Mouse (Mus musculus) monocyte, adult 5-6 weeks (primary cell): ENCODE measurements around the gene Olfr1014. TPM values are rescaled to one million over a fixed set of nuclear protein-coding genes. Genes with fewer than 3 reads are reported as not detected.

Experiments used
- ATAC-seq: fragments of 153-309, 156-312 bp; replicated peaks from 2 replicates; pipeline ENCODE4 v1.8.0; 2017; ENCODE audit warnings: mild to moderate bottlenecking; ENCODE audit not compliant: low TSS enrichment, insufficient number of reproducible peaks, severe bottlenecking, poor library complexity, low FRiP score
- total RNA-seq: library from RNA; stranded (forward); fragments of 200-1000, 200-491, 200-594 nt; gene quantifications from 3 replicates; pipeline ENCODE4 v1.2.3, GENCODE M21; 2017

Olfr1014 gene
- total RNA-seq = not detected in 3 replicates

DNA sequence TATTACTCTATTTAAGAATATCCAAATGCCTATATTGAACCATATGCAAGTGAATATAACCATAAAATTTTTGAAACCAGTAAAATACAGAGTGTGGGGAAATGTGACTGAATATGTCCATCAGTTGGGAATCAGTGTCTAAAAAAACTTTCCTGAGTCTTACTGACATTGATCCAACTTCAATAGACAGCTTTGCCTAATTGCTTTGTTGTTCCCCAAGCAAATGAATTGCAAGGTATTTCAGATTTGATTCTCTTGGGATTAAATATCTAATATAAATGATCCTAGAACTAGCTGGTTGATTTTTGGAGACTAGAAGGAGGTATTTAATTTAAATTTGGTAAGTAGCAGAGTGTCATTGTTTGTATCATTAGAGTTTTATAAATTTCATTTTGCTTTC lies at the start of gene Olfr1014:
Gene Olfr1014 (plus strand): TSS at position 301 of the 400 bp plus-strand sequence.
- ATAC-seq = no peak

- no peak for ATAC-seq
These were observed 46.7 kb upstream of the Olfr1014 start for GRCm38 (mm10) chr2:85725793-85726192.

- ATAC-seq = no peak
These were observed 18.7 kb upstream of the Olfr1014 start for GRCm38 (mm10) chr2:85753822-85754221.

DNA sequence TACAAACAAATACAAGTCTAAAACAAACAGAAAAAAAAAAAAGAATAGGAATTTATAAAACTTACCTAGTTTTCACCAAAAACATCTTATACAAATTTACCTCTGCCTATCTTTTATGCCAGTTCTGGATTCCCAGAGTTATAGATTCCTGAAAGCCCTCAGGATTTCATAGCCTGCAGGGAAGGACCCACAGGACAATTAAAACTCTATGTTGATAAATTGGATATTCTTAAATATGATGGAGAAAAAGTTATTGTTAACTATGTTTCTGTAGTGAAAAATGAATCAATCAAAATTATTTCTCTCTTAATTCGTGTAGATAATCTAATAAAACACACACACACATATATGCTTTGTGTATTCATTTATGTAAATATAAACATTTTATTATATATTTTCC lies 9.8 kb upstream of the Olfr1014 start, which contains the start of gene Olfr1012:
Gene Olfr1012 (minus strand): TSS at position 101 of the 400 bp plus-strand sequence.
- ATAC-seq = no peak

- ATAC-seq = no peak
These were observed 5.7 kb upstream of the Olfr1014 start, which contains the start of gene Olfr1013 for GRCm38 (mm10) chr2:85766798-85767197. Gene Olfr1013, plus strand, starts transcription at chr2:85767098.

DNA sequence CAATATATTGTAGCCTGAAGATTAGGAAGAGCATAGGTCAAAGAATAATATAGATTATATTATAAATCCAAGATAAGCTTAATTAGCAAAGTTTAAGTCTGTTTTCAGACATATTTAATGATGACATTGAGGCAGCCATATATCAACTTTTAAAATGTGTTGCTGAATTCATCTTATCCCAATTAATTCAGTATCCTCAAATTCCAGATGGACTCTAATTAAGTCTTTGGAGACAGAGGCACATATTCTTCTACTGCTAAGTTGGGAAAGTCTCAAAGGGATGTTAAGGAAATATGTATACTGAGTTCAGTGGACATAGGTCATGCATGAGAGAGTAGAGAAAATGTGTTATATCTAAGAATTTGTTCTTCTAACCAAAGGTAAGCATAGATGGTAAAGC lies 9.2 kb downstream of the Olfr1014 start, which contains the start of gene Olfr1015:
Gene Olfr1015 (plus strand): TSS at position 301 of the 400 bp plus-strand sequence.
- ATAC-seq = no peak

DNA sequence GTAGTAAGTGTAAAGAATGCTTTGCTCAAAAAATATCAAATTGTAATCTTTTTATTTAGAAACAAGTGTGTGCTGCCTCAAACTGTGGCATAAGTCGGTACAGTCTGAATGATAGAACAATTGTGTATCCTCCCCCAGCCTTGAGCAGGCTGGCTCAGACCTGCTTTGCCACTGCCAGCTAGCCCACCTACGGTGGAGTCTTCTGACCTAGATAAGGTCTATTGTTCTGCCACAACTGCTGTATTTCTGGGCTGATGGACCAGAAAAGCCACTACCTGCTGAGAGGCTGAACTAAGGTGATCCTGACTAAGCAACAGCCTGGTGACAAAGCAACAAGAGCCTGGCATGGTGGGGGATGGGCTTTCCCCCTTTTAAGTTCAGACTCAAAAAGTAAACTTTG lies 19.8 kb downstream of the Olfr1014 start:
- ATAC-seq = no peak

GRCm38 (mm10) chr2:85802444-85802843 lies 29.9 kb downstream of the Olfr1014 start, which contains the start of gene Olfr1016:
Gene Olfr1016, minus strand, starts transcription at chr2:85802544.
- ATAC-seq = no peak

- no peak for ATAC-seq
These were observed 32.0 kb downstream of the Olfr1014 start for GRCm38 (mm10) chr2:85804501-85804900.

DNA sequence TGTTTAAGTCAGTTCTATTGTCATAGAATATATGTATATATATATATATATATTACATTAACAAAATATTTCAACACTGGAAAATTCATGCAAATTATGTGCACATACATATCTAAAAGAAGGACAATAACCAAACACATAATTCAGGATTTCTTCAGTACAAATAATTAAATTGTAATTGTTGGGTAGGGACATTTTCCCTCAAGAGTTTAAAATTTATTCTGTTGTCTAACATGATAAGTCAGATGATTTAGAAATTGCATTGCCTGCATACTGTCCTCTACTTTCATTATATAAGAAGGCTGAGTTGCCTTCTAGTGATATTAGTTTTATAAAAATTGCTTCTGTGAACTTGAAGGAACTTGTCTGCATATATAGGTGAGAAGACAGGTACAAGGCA lies 45.7 kb downstream of the Olfr1014 start, which contains the start of gene Olfr1018:
Gene Olfr1018 (plus strand): TSS at position 301 of the 400 bp plus-strand sequence.
- no peak for ATAC-seq

Other genes with a start within 250 kb of the Olfr1014 start
- gene Olfr996, start 193.5 kb upstream of the Olfr1014 start, total RNA-seq = not detected in 3 replicates
- not detected in 3 replicates for gene Olfr998, start 183.8 kb upstream of the Olfr1014 start, total RNA-seq
- gene Olfr1000, start 160.8 kb upstream of the Olfr1014 start, total RNA-seq = not detected in 3 replicates
- gene Olfr1002, start 122.0 kb upstream of the Olfr1014 start, total RNA-seq = not detected in 3 replicates
- not detected in 3 replicates for gene Olfr154, start 108.3 kb upstream of the Olfr1014 start, total RNA-seq
- gene Olfr1006, start 93.9 kb upstream of the Olfr1014 start, total RNA-seq = not detected in 3 replicates
- not detected in 3 replicates for gene Olfr1008, start 83.3 kb upstream of the Olfr1014 start, total RNA-seq
- not detected in 3 replicates for gene Olfr1009, start 57.3 kb upstream of the Olfr1014 start, total RNA-seq
- not detected in 3 replicates for gene Olfr1012, start 9.9 kb upstream of the Olfr1014 start, total RNA-seq
- not detected in 3 replicates for gene Olfr1013, start 5.6 kb upstream of the Olfr1014 start, total RNA-seq
- not detected in 3 replicates for gene Olfr1015, start 9.3 kb downstream of the Olfr1014 start, total RNA-seq
- gene Olfr1016, start 29.8 kb downstream of the Olfr1014 start, total RNA-seq = not detected in 3 replicates
- 0.43 TPM in 1 of 3 replicates, not detected in the others for gene Olfr1018, start 45.8 kb downstream of the Olfr1014 start, total RNA-seq
- gene Olfr1019, start 72.8 kb downstream of the Olfr1014 start, total RNA-seq = not detected in 3 replicates
- gene Olfr1020, start 74.3 kb downstream of the Olfr1014 start, total RNA-seq = not detected in 3 replicates
- gene Olfr1022, start 95.9 kb downstream of the Olfr1014 start, total RNA-seq = not detected in 3 replicates
- not detected in 3 replicates for gene Olfr1023, start 112.9 kb downstream of the Olfr1014 start, total RNA-seq
- not detected in 3 replicates for gene Olfr1024, start 132.3 kb downstream of the Olfr1014 start, total RNA-seq
- 0.11 TPM in 1 of 3 replicates, not detected in the others for gene Olfr1025-ps1, start 142.5 kb downstream of the Olfr1014 start, total RNA-seq
- not detected in 3 replicates for gene Olfr1026, start 148.8 kb downstream of the Olfr1014 start, total RNA-seq
- gene Olfr1028, start 177.7 kb downstream of the Olfr1014 start, total RNA-seq = not detected in 3 replicates
- not detected in 3 replicates for gene Olfr1029, start 201.2 kb downstream of the Olfr1014 start, total RNA-seq
- not detected in 3 replicates for gene Olfr1030, start 206.6 kb downstream of the Olfr1014 start, total RNA-seq
- gene Olfr1031, start 217.6 kb downstream of the Olfr1014 start, total RNA-seq = not detected in 3 replicates
- gene Olfr1032, start 232.8 kb downstream of the Olfr1014 start, total RNA-seq = not detected in 3 replicates
- gene Olfr1033, start 247.9 kb downstream of the Olfr1014 start, total RNA-seq = 0.19 to 0.39 TPM in 2 of 3 replicates, not detected in the other